Mouse (Mus musculus): ENCODE measurements around the gene Pdzd2.

GRCm38 (mm10) chr15:12557663-12558436 is 181.9 kb downstream of the Pdzd2 start:
- no peak for TF ChIP-seq POLR2A (IDR thresholded peaks at IDR 0.05; ENCODE audit: low read depth, low read length)
- no peak for TF ChIP-seq CTCF (IDR thresholded peaks at IDR 0.05; ENCODE audit: borderline replicate concordance, insufficient read depth, low read length)

Data from embryonic fibroblast, embryonic 13.5 days (primary cell).